In genomic region chr13:45545974-45546373, GRCm38 (mm10) we compare ENCODE assay signal across 13 mouse cellular contexts. TPM values are rescaled to one million over a fixed set of nuclear protein-coding genes. Genes with fewer than 3 reads are reported as not detected.
DNase-seq lines count a peak whose midpoint lies in the region; ATAC-seq lines count a peak whose summit lies in the region.
"Had no signal": no experiment of that assay in that cellular context is flagged by ENCODE, and none has a peak within 500 bp of the region (broad histone marks: within the 10 kb centered on the region; RNA-seq: fewer than 3 reads in every experiment).

No protein-coding gene starts in this region.

- ATAC-seq in heart, embryonic 16.5 days (replicated peaks; ENCODE audit: extremely low read depth, insufficient read depth, low FRiP score) = 0 out of 2 replicates have a peak, but pooled peaks have one; percentile 28
- ATAC-seq in liver, embryonic 16.5 days (ENCODE audit: low read depth) = peak; percentile 99
- no peak for ATAC-seq in midbrain, embryonic 11.5 days (ENCODE audit: low FRiP score)
- ATAC-seq: hindbrain, embryonic 16.5 days had no signal

- no peak overlapping the region for H3K9ac ChIP-seq in heart, embryonic 16.5 days (ENCODE audit: low read length)
- H3K9ac ChIP-seq in liver, embryonic 16.5 days (ENCODE audit: low read depth, low read length) = peak overlapping the region; percentile 43
- H3K9ac ChIP-seq in midbrain, embryonic 11.5 days (ENCODE audit: low read length) = no peak overlapping the region
- H3K9ac ChIP-seq: neural tube, embryonic 13.5 days had no signal

- H3K4me2 ChIP-seq in heart, embryonic 16.5 days (ENCODE audit: low read depth, low read length) = no peak overlapping the region
- H3K4me2 ChIP-seq in liver, embryonic 16.5 days (ENCODE audit: low read depth, low read length) = peak overlapping the region; percentile 41
- H3K4me2 ChIP-seq in midbrain, embryonic 11.5 days = no peak overlapping the region
- H3K4me2 ChIP-seq: neural tube, embryonic 13.5 days had no signal

- H3K4me1 ChIP-seq in heart, embryonic 16.5 days (ENCODE audit: control insufficient read depth, insufficient read depth, low read length) = peaks cover 14% of the 10 kb centered on the region
- peaks cover 48% of the 10 kb centered on the region for H3K4me1 ChIP-seq in liver, embryonic 16.5 days (ENCODE audit: control insufficient read depth, low read depth, low read length)
- H3K4me1 ChIP-seq in midbrain, embryonic 11.5 days (ENCODE audit: control insufficient read depth, insufficient read depth, low read length) = no peaks in the 10 kb centered on the region
- H3K4me1 ChIP-seq: neural tube, embryonic 13.5 days had no signal

- 47% methylated on average over 13 of the region's 13 CpGs for WGBS in heart, embryonic 16.5 days
- WGBS in liver, embryonic 16.5 days (ENCODE audit: insufficient replicate concordance) = 15% methylated on average over 13 of the region's 13 CpGs
- WGBS in midbrain, embryonic 11.5 days = 80% methylated on average over 13 of the region's 13 CpGs

- H3K27me3 ChIP-seq in heart, embryonic 16.5 days (ENCODE audit: control insufficient read depth, insufficient read depth, low read length) = no peaks in the 10 kb centered on the region
- H3K27me3 ChIP-seq in liver, embryonic 16.5 days (ENCODE audit: control insufficient read depth, insufficient read depth, low read depth, low read length) = no peaks in the 10 kb centered on the region
- no peaks in the 10 kb centered on the region for H3K27me3 ChIP-seq in midbrain, embryonic 11.5 days (ENCODE audit: control insufficient read depth, insufficient read depth, low read length)
- H3K27me3 ChIP-seq: neural tube, embryonic 13.5 days had no signal

- peak overlapping the region; percentile 47; the same call in 1 of the 2 replicates for H3K27ac ChIP-seq in heart, embryonic 16.5 days (ENCODE audit: low read length)
- H3K27ac ChIP-seq in liver, embryonic 16.5 days (ENCODE audit: low read length) = peak overlapping the region; percentile 77
- no peak overlapping the region for H3K27ac ChIP-seq in midbrain, embryonic 11.5 days (ENCODE audit: low read depth, low read length)
- H3K27ac ChIP-seq: neural tube, embryonic 13.5 days had no signal

- H3K4me3 ChIP-seq in heart, embryonic 16.5 days (ENCODE audit: low read length) = no peak overlapping the region
- H3K4me3 ChIP-seq in liver, embryonic 16.5 days (ENCODE audit: low read depth, low read length) = peak overlapping the region; percentile 29
- H3K4me3 ChIP-seq in midbrain, embryonic 11.5 days (ENCODE audit: low read depth, low read length) = no peak overlapping the region
- H3K4me3 ChIP-seq: neural tube, embryonic 13.5 days had no signal

- DNase-seq in adrenal gland, postnatal 14 days = peak; percentile 25
- no peak for DNase-seq in adrenal gland, adult 2 months
- DNase-seq in heart, postnatal 4 days = no peak
- peak; percentile 47 for DNase-seq in c-Kit-positive CD71-negative TER-119-negative erythroid progenitor cells, embryonic 14.5 days (ENCODE audit: low read depth)
- no peak for DNase-seq in midbrain, embryonic 11.5 days (ENCODE audit: low spot score, missing footprints)
- no peak for DNase-seq in kidney, adult 8-10 months
- DNase-seq: cerebellum, adult 9-10 months; midbrain, embryonic 14.5 days; right cerebral cortex, postnatal 14 days had no signal

- 0 out of 2 replicates have a peak, but pooled peaks cover 2% of the 10 kb centered on the region for H3K9me3 ChIP-seq in heart, embryonic 16.5 days (replicated peaks; ENCODE audit: control insufficient read depth, low read length)
- no peaks in the 10 kb centered on the region for H3K9me3 ChIP-seq in liver, embryonic 16.5 days (replicated peaks; ENCODE audit: control insufficient read depth, low read length)
- no peaks in the 10 kb centered on the region for H3K9me3 ChIP-seq in midbrain, embryonic 11.5 days (ENCODE audit: control insufficient read depth, low read length)

- peaks cover 33% of the 10 kb centered on the region for H3K36me3 ChIP-seq in heart, embryonic 16.5 days (ENCODE audit: control insufficient read depth, insufficient read depth)
- H3K36me3 ChIP-seq in liver, embryonic 16.5 days (ENCODE audit: control insufficient read depth, insufficient read depth) = peaks cover 67% of the 10 kb centered on the region
- no peaks in the 10 kb centered on the region for H3K36me3 ChIP-seq in midbrain, embryonic 11.5 days (ENCODE audit: control insufficient read depth, insufficient read depth, low read length)

RNA-seq across cellular contexts. Expression of gene Gmpr, which starts 38.7 kb away (rescaled TPM):
- total RNA-seq in adrenal gland, postnatal 14 days (2021) = 142 and 201 TPM in 2 replicates
- 100 to 1,000 TPM in 1 of 2 experiments, 10 to 100 TPM in 1; 57.8 to 114 TPM for total RNA-seq in adrenal gland, adult 2 months (2021)
- polyA plus RNA-seq in adrenal gland, adult 2 months (2012; rRNA removed) = 22.8 and 34.2 TPM in 2 replicates
- 213 and 219 TPM in 2 replicates for polyA plus RNA-seq in heart, embryonic 16.5 days (2015; fragmentation: Nextera tagmentation; extraction: Ambion mirVana)
- total RNA-seq in heart, postnatal 4 days (2021) = 100 to 1,000 TPM; 161 to 187 TPM
- 212 and 220 TPM in 2 replicates for polyA plus RNA-seq in liver, embryonic 16.5 days (2015; fragmentation: Nextera tagmentation; extraction: Ambion mirVana)
- 19.5 and 20.5 TPM in 2 replicates for polyA plus RNA-seq in midbrain, embryonic 11.5 days (2014; fragmentation: Nextera tagmentation; extraction: Ambion mirVana)

Comparison
In these comparisons a context has a peak if more than half of its experiments do, and no peak if none do; other contexts are left out.
1. DNase-seq: peak in adrenal gland, postnatal 14 days (single experiment) and c-Kit-positive CD71-negative TER-119-negative erythroid progenitor cells, embryonic 14.5 days (single experiment); none in adrenal gland, adult 2 months (single experiment), heart, postnatal 4 days (single experiment), midbrain, embryonic 11.5 days (single experiment) and kidney, adult 8-10 months (0 of 2).